Mouse (Mus musculus) inflammation-experienced regulatory T-cells (primary cell): Measurements from ENCODE around the gene Gm12216. TPM values are rescaled to one million over a fixed set of nuclear protein-coding genes. Genes with fewer than 3 reads are reported as not detected.

Experiments
- polyA plus RNA-seq, 2 experiments: library from polyadenylated mRNA; unstranded; fragments of 100-300 nt; shearing (Covaris generic); gene quantifications; one replicate each; pipeline ENCODE4 v1.2.1; 2017

Gene Gm12216
- 10 to 100 TPM; 31.6 to 40.9 TPM for polyA plus RNA-seq

DNA sequence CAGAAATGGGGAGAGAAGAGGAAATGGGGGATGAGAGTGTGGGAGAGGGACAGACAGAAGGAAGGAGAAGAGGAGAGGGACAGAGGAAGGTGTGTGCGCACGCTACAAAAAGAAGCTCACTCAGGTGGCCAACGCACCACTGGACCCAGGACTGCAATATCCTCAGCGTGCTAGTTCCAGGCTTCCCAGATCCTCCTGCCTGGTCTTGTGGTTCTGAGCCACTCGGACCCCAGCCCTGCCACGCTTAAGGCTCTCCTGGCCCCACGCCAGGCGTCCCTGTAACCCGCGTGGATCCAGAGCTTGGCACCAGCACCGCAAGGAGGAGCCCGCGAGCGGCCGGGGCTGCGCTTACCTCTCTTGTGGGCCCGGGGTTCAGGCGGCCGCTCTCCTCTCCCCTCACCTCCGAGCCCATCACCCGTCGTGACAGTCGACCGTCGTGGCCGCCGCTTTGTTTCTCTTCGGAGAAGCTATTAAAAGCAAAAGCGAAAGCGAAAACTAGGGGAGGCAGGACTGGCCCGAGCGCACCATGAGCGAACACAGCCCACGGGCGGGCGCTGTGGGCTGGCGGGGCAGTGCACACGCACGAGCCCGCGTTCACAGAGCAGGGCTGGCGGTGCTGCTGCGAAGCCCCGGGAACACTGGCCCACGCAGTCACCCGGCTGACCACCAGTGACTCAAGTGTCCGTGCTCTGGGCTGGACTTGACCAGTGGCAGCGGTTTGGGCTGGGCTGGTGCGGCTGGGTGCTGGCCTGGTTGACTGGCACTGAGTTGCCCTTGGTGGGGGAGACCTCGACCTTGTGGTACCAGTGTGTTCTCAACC, at the start of gene Gm12216:
Gm12216 (minus strand) TSS at position 496 of the 820 bp plus-strand sequence.

DNA sequence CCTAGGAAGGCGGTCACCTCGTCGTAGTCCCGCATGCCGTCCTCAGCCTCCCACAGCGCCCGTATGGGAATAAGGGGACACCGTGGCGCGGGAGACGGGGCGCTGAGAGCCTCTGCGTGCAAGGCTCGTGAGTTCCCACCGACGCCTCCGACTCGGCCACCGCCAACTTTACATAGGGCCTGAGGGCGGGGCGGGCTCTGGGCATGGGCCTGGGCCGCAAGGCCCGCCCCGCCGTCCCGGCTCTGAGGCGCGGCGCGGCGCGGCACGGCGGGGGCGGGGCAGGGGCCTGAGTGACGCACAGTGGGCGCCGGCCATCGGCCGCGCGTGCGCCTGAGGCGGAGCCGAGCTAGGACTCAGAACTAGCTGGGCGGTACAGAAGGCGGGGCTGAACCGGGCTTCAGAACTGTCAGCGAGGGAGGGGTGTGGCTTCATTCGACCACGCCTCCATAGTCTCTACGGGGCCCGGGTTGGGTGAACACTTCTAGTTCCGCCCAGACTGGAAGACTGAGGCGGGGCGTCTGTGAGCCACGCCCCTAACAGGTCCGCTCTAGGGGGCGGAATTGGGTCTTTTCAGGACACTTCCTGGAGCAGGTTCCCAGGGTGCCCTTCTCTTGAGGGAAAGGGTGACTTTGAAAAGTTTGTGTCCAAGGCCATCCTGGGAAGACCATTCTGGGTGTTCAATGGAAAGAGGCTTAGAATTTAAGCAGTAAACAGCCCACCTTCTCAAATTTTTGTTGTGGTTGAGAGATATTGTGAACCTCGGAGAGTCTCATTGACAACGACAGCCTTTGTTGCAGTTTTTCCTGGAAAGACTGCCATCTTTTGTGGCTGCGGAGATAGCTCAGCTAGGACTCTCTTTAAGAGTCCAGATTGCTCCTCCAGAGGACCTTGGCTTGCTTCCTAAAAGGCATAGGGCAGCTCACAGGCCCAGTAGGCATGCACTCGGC, 32.7 kb upstream of the Gm12216 start, which contains the start of gene Slc22a5:
Slc22a5 (minus strand) TSS at position 156 of the 947 bp plus-strand sequence.

DNA sequence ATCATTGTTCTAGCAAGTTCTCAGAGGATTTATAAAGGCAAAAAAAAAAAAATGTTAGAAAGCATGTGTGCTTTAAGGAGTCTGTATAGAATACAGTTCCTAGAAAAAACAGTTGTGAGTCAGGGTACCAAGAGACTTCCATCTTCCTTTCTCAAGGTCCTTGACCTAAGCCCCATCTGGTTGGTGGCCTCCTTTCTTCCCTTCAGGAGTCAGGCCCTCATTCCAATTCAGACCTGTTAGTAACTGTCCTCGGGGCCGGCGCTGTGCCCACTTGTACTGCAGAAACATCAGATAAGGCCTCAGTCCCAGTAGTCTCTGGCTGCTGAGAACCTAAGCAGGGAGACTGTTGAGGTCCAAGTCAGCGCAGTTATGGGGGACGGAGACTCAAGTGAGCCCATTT, 86.0 kb downstream of the Gm12216 start, which contains the start of gene Gm17334:
Gm17334 (minus strand) TSS at position 101 of the 400 bp plus-strand sequence.

DNA sequence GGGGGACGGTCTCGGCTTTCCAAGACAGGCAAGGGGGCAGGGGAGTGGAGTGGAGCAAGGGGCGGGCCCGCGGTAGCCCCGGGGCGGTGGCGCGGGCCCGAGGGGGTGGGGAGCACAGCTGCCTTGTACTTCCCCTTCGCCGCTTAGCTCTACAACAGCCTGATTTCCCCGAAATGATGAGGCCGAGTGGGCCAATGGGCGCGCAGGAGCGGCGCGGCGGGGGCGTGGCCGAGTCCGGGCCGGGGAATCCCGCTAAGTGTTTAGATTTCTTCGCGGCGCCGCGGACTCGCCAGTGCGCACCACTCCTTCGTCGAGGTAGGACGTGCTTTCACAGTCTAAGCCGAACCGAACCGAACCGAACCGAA, 89.3 kb downstream of the Gm12216 start, which contains the start of gene Irf1:
Irf1 (plus strand) TSS at position 255 of the 365 bp plus-strand sequence.

Other genes starting within 250 kb of the Gm12216 start
- 100 to 1,000 TPM in 1 of 2 experiments, 1 to 10 TPM in 1; 4.6 to 100 TPM for gene Il4, start 240.6 kb downstream of the Gm12216 start, polyA plus RNA-seq
- under 1 TPM in 1 of 2 experiments, not detected in 1; 0.39 TPM for gene Il13, start 224.6 kb downstream of the Gm12216 start, polyA plus RNA-seq
- 10 to 100 TPM; 43.5 to 44.4 TPM for gene Rad50, start 151.9 kb downstream of the Gm12216 start, polyA plus RNA-seq
- not detected for gene Il5, start 138.5 kb downstream of the Gm12216 start, polyA plus RNA-seq
- gene Irf1, start 89.2 kb downstream of the Gm12216 start, polyA plus RNA-seq = 100 to 1,000 TPM; 400 to 431 TPM
- 1 to 10 TPM; 1.5 to 2.2 TPM for gene Gm17334, start 86.1 kb downstream of the Gm12216 start, polyA plus RNA-seq
- 10 to 100 TPM; 18.3 to 30.9 TPM for gene Slc22a5, start 32.4 kb upstream of the Gm12216 start, polyA plus RNA-seq
- gene Slc22a21, start 121.1 kb upstream of the Gm12216 start, polyA plus RNA-seq = 1 to 10 TPM in 1 of 2 experiments, under 1 TPM in 1; 0.80 to 8.8 TPM
- 10 to 100 TPM in 1 of 2 experiments, under 1 TPM in 1; 0.30 to 12.0 TPM for gene Slc22a4, start 168.8 kb upstream of the Gm12216 start, polyA plus RNA-seq
- gene Pdlim4, start 209.8 kb upstream of the Gm12216 start, polyA plus RNA-seq = 10 to 100 TPM in 1 of 2 experiments, 1 to 10 TPM in 1; 2.3 to 72.6 TPM
- not detected for gene P4ha2, start 240.8 kb upstream of the Gm12216 start, polyA plus RNA-seq